Mouse (Mus musculus): Measurements from ENCODE around the gene Timm13. TPM values are rescaled to one million over a fixed set of nuclear protein-coding genes. Genes with fewer than 3 reads are reported as not detected.

Timm13 gene
- polyA plus RNA-seq, 1 experiment from 2014 or later, result 393 TPM

DNA sequence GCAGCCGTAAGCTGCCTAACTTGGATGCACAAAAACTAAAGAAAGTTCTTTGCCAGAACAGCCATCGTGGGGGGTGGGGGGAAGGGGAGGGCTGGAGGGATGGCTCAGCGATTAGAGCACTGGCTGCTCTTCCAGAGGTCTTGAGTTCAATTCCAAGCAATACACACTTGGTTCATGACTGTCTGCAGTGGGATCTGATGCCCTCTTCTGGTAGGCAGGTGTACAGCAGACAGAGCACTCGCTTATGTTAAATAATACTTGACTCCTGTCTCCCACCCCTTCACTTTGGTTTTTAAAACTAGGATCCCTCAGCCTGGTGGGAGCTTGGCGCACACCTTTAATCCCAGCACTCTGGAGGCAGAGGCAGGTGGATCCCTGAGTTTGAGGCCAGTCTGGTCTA lies 24.7 kb downstream of the Timm13 start:
- Histone ChIP-seq H3K27me3 (replicated peaks; ENCODE audit: control insufficient read depth, insufficient read depth, low read length) (0 out of 2 replicates have a peak, but pooled peaks cover 6% of the 10 kb centered on the region), H3K4me3 (ENCODE audit: low read depth, low read length) (no peak overlapping the region), H3K9me3 (ENCODE audit: control insufficient read depth, low read length) (no peaks in the 10 kb centered on the region), H3K4me2 (ENCODE audit: low read length) (no peak overlapping the region), H3K4me1 (replicated peaks; ENCODE audit: control insufficient read depth, insufficient read depth, low read length) (no peaks in the 10 kb centered on the region), H3K27ac (ENCODE audit: low read depth) (no peak overlapping the region), H3K36me3 (ENCODE audit: control insufficient read depth, insufficient read depth, low read length) (no peaks in the 10 kb centered on the region), H3K9ac (ENCODE audit: low read length) (no peak overlapping the region)
- ATAC-seq (replicated peaks; ENCODE audit: low FRiP score, low TSS enrichment, low read depth) (no peak), DNase-seq (ENCODE audit: low spot score) (no peak)
- WGBS, result 38% methylated on average over 5 of the region's 5 CpGs

DNA sequence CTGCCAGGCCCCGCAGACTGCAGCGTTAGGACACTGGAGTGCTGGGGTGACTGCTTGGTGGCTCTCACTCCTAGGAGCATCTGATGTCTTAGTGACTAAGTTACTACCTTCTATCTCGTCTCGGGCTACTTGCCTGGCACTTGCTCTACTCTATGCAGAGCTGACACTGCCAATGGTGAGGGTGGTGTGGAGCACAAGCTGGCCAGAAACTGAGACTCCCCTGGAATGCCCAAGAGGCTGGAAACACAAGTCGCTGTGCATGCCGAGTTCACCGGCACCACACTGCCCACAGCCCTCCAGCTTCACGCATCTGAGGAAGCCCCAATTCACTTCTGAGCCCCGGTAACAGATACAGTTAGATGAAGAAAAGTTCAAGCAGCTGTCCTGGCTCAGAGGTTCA lies 26.7 kb downstream of the Timm13 start:
- Histone ChIP-seq H3K27me3 (replicated peaks; ENCODE audit: control insufficient read depth, insufficient read depth, low read length) (0 out of 2 replicates have a peak, but pooled peaks cover 6% of the 10 kb centered on the region), H3K4me1 (replicated peaks; ENCODE audit: control insufficient read depth, insufficient read depth, low read length) (no peaks in the 10 kb centered on the region), H3K9ac (ENCODE audit: low read length) (no peak overlapping the region), H3K27ac (ENCODE audit: low read depth) (no peak overlapping the region), H3K9me3 (ENCODE audit: control insufficient read depth, low read length) (no peaks in the 10 kb centered on the region), H3K4me3 (ENCODE audit: low read depth, low read length) (no peak overlapping the region), H3K4me2 (ENCODE audit: low read length) (no peak overlapping the region), H3K36me3 (ENCODE audit: control insufficient read depth, insufficient read depth, low read length) (no peaks in the 10 kb centered on the region)
- ATAC-seq (replicated peaks; ENCODE audit: low FRiP score, low TSS enrichment, low read depth), result no peak
- WGBS, result 78% methylated on average over 9 of the region's 9 CpGs
- DNase-seq (ENCODE audit: low spot score), result no peak

GRCm38 (mm10) chr10:80871581-80871980 lies 29.2 kb downstream of the Timm13 start, which contains the start of gene Tmprss9:
Tmprss9 (plus strand) TSS chr10:80871848.
- ATAC-seq (replicated peaks; ENCODE audit: low FRiP score, low TSS enrichment, low read depth) (no peak; the same call in 1 of the 2 replicates), DNase-seq (ENCODE audit: low spot score) (no peak)
- Histone ChIP-seq H3K4me2 (ENCODE audit: low read length) (no peak within 1 kb of the TSS), H3K27me3 (replicated peaks; ENCODE audit: control insufficient read depth, insufficient read depth, low read length) (0 out of 2 replicates have a peak, but pooled peaks cover 6% of the 10 kb centered on the region), H3K4me3 (ENCODE audit: low read depth, low read length) (no peak within 1 kb of the TSS), H3K4me1 (replicated peaks; ENCODE audit: control insufficient read depth, insufficient read depth, low read length) (no peaks in the 10 kb centered on the region), H3K27ac (ENCODE audit: low read depth) (no peak within 1 kb of the TSS), H3K9ac (ENCODE audit: low read length) (no peak within 1 kb of the TSS), H3K36me3 (ENCODE audit: control insufficient read depth, insufficient read depth, low read length) (peaks cover 11% of the 10 kb centered on the region), H3K9me3 (ENCODE audit: control insufficient read depth, low read length) (no peaks in the 10 kb centered on the region)
- WGBS, result 27% methylated on average over 9 of the region's 9 CpGs

DNA sequence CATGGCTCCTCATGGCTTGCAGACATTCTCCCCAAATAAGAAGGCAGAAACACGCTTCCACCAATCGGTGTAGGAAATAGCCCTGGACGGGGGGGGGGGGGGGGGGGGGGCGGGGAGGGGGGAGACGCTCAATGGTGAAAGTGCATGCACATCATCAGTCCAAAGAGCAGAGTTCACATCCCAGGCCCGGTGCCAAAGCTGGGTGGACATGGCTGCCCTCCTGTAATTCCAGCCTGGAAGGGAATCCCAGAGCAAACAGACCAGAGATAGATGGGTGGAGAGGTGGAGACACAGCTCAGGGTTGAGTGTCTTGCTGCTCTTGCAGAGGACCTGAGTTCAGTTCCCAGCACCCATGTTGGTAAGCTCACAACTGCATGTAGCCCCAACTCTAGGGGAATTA lies 29.8 kb downstream of the Timm13 start:
- ATAC-seq (replicated peaks; ENCODE audit: low FRiP score, low TSS enrichment, low read depth) (no peak), DNase-seq (ENCODE audit: low spot score) (no peak)
- Histone ChIP-seq H3K27ac (ENCODE audit: low read depth) (no peak overlapping the region), H3K27me3 (replicated peaks; ENCODE audit: control insufficient read depth, insufficient read depth, low read length) (0 out of 2 replicates have a peak, but pooled peaks cover 6% of the 10 kb centered on the region), H3K9me3 (ENCODE audit: control insufficient read depth, low read length) (no peaks in the 10 kb centered on the region), H3K4me3 (ENCODE audit: low read depth, low read length) (no peak overlapping the region), H3K36me3 (ENCODE audit: control insufficient read depth, insufficient read depth, low read length) (peaks cover 16% of the 10 kb centered on the region), H3K9ac (ENCODE audit: low read length) (no peak overlapping the region), H3K4me2 (ENCODE audit: low read length) (no peak overlapping the region), H3K4me1 (replicated peaks; ENCODE audit: control insufficient read depth, insufficient read depth, low read length) (no peaks in the 10 kb centered on the region)
- WGBS, result 83% methylated on average over 2 of the region's 6 CpGs

- Histone ChIP-seq H3K9me3 (ENCODE audit: control insufficient read depth, low read length) (no peaks in the 10 kb centered on the region), H3K27me3 (replicated peaks; ENCODE audit: control insufficient read depth, insufficient read depth, low read length) (no peaks in the 10 kb centered on the region), H3K4me3 (ENCODE audit: low read depth, low read length) (no peak overlapping the region), H3K4me2 (ENCODE audit: low read length) (no peak overlapping the region), H3K9ac (ENCODE audit: low read length) (no peak overlapping the region), H3K4me1 (replicated peaks; ENCODE audit: control insufficient read depth, insufficient read depth, low read length) (no peaks in the 10 kb centered on the region), H3K36me3 (ENCODE audit: control insufficient read depth, insufficient read depth, low read length) (peaks cover 54% of the 10 kb centered on the region), H3K27ac (ENCODE audit: low read depth) (no peak overlapping the region)
- WGBS, result 93% methylated on average over 16 of the region's 16 CpGs
- ATAC-seq (replicated peaks; ENCODE audit: low FRiP score, low TSS enrichment, low read depth) (no peak), DNase-seq (ENCODE audit: low spot score) (no peak)
These were observed 36.3 kb downstream of the Timm13 start for GRCm38 (mm10) chr10:80864446-80864845.

GRCm38 (mm10) chr10:80862305-80862704 lies 38.5 kb downstream of the Timm13 start:
- WGBS, result 94% methylated on average over 5 of the region's 5 CpGs
- DNase-seq (ENCODE audit: low spot score) (no peak), ATAC-seq (replicated peaks; ENCODE audit: low FRiP score, low TSS enrichment, low read depth) (no peak)
- Histone ChIP-seq H3K4me3 (ENCODE audit: low read depth, low read length) (no peak overlapping the region), H3K27ac (ENCODE audit: low read depth) (no peak overlapping the region), H3K27me3 (replicated peaks; ENCODE audit: control insufficient read depth, insufficient read depth, low read length) (no peaks in the 10 kb centered on the region), H3K9me3 (ENCODE audit: control insufficient read depth, low read length) (no peaks in the 10 kb centered on the region), H3K4me1 (replicated peaks; ENCODE audit: control insufficient read depth, insufficient read depth, low read length) (no peaks in the 10 kb centered on the region), H3K9ac (ENCODE audit: low read length) (no peak overlapping the region), H3K4me2 (ENCODE audit: low read length) (no peak overlapping the region), H3K36me3 (ENCODE audit: control insufficient read depth, insufficient read depth, low read length) (peaks cover 46% of the 10 kb centered on the region)

- Histone ChIP-seq H3K9ac (ENCODE audit: low read length) (no peak overlapping the region), H3K9me3 (ENCODE audit: control insufficient read depth, low read length) (no peaks in the 10 kb centered on the region), H3K4me1 (replicated peaks; ENCODE audit: control insufficient read depth, insufficient read depth, low read length) (peaks cover 17% of the 10 kb centered on the region), H3K4me3 (ENCODE audit: low read depth, low read length) (no peak overlapping the region), H3K4me2 (ENCODE audit: low read length) (no peak overlapping the region), H3K27me3 (replicated peaks; ENCODE audit: control insufficient read depth, insufficient read depth, low read length) (no peaks in the 10 kb centered on the region), H3K27ac (ENCODE audit: low read depth) (no peak overlapping the region; the same call in 1 of the 2 replicates), H3K36me3 (ENCODE audit: control insufficient read depth, insufficient read depth, low read length) (peaks cover 21% of the 10 kb centered on the region)
- 61% methylated on average over 7 of the region's 7 CpGs for WGBS
- DNase-seq (ENCODE audit: low spot score), result no peak
- no peak for ATAC-seq (replicated peaks; ENCODE audit: low FRiP score, low TSS enrichment, low read depth)
These were observed 42.3 kb downstream of the Timm13 start for GRCm38 (mm10) chr10:80858350-80858935.

- H3K9ac ChIP-seq (ENCODE audit: low read length), result peak overlapping the region; percentile 16; the same call in 1 of the 2 replicates
- WGBS, result 61% methylated on average over 3 of the region's 3 CpGs
- DNase-seq (ENCODE audit: low spot score), result no peak
- H3K9me3 ChIP-seq (ENCODE audit: control insufficient read depth, low read length), result no peaks in the 10 kb centered on the region
- H3K36me3 ChIP-seq (ENCODE audit: control insufficient read depth, insufficient read depth, low read length), result peaks cover 24% of the 10 kb centered on the region
- H3K4me1 ChIP-seq (replicated peaks; ENCODE audit: control insufficient read depth, insufficient read depth, low read length), result peaks cover 17% of the 10 kb centered on the region
- H3K27ac ChIP-seq (ENCODE audit: low read depth), result no peak overlapping the region; the same call in 1 of the 2 replicates
- no peak overlapping the region for H3K4me3 ChIP-seq (ENCODE audit: low read depth, low read length)
- ATAC-seq (replicated peaks; ENCODE audit: low FRiP score, low TSS enrichment, low read depth), result no peak
- no peak overlapping the region for H3K4me2 ChIP-seq (ENCODE audit: low read length)
- no peaks in the 10 kb centered on the region for H3K27me3 ChIP-seq (replicated peaks; ENCODE audit: control insufficient read depth, insufficient read depth, low read length)
These were observed 42.9 kb downstream of the Timm13 start for GRCm38 (mm10) chr10:80857848-80858247.

- no peak for ATAC-seq (replicated peaks; ENCODE audit: low FRiP score, low TSS enrichment, low read depth)
- H3K4me1 ChIP-seq (replicated peaks; ENCODE audit: control insufficient read depth, insufficient read depth, low read length), result peaks cover 17% of the 10 kb centered on the region
- no peak overlapping the region for H3K27ac ChIP-seq (ENCODE audit: low read depth)
- WGBS, result 65% methylated on average over 8 of the region's 8 CpGs
- no peak overlapping the region for H3K4me3 ChIP-seq (ENCODE audit: low read depth, low read length)
- no peak overlapping the region; the same call in 1 of the 2 replicates for H3K4me2 ChIP-seq (ENCODE audit: low read length)
- no peaks in the 10 kb centered on the region for H3K9me3 ChIP-seq (ENCODE audit: control insufficient read depth, low read length)
- no peak for DNase-seq (ENCODE audit: low spot score)
- no peaks in the 10 kb centered on the region for H3K27me3 ChIP-seq (replicated peaks; ENCODE audit: control insufficient read depth, insufficient read depth, low read length)
- peaks cover 20% of the 10 kb centered on the region for H3K36me3 ChIP-seq (ENCODE audit: control insufficient read depth, insufficient read depth, low read length)
- no peak overlapping the region; the same call in 1 of the 2 replicates for H3K9ac ChIP-seq (ENCODE audit: low read length)
These were observed 43.4 kb downstream of the Timm13 start for GRCm38 (mm10) chr10:80857386-80857785.

Measured in intestine, embryonic 14.5 days (tissue).